Mouse (Mus musculus): Measurements from ENCODE around the gene Tinagl1.

Tinagl1 gene

DNA sequence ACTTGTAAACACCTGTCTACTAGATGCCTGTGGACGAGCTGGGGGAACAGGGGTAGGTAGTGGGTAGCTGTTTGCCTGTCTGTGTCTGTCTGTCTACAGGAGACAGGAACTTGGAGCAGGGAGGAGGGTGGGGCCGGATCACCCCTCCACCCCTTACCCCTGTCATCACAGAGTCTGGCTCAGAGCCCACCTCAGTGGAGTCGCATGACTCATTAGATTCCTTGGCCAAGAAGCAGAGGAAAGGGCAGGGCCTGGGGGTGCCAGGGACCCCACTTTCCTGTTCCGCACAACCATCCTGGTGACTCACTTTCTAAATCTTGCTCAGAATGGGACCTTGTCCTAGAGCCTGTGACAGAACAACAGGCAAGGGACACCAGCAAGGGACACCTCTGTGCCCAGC lies 2.2 kb upstream of the Tinagl1 start:
- DNase-seq: no peak

DNA sequence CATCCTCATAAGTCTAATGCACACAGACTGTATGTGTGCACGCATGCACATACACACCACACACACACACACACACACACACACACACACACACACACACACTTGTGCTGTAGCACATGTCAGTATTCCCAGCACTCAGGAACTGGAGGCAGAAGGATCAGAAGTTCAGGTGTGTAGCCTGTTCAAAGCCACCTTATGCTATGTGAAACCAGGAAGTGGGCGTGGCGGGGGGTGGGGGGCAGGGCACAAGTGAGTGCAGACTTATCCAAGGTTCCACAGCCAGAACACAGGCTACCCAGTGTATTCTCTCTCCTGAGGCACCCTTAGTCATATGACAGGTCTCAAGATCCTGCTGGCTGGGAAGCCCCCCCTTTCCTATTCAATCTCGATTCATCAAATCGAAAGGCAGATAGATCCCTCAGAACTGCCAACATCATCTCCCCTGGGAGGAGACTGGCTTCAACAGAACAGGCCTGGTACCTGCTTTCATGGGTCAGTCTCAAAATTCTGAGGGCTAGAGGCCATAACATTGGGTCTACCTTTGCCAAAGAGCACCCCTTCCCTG lies 1.3 kb upstream of the Tinagl1 start:
- no peak for DNase-seq

DNA sequence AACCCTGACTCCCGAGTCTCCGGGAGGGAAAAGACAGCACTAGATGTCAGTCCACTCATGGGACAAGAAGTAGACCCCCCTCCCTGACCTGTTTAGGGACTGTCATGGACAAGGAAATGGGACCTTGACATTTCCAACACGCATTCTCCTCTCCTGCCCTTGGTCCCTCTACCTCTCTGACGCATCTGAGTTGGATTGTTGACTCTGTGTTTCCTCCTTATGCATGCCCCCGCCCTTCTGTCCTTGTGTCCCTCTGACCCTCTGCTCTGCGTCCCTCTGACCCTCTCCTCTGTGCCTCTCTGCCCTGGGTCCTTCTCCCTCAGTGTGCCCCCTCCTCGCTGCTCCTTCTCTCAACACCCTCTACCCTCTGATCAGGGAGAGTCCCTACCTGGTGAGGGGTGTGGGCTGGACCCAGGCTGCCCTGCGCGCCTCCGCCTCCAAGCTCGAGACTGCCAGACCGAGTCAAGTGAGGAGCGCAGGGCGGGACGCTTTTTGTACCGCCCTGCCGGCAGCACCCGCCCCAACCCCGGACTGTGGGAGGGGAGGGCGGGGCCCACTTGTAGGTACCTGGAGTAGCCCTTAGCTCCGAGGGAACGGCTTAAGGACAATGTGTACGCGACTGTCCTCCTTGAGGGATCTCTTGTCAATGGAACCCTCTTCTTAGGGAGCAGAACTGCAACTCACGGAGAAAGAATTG lies 439 bp downstream of the Tinagl1 start:
- DNase-seq: peak; percentile 28 to 51

DNA sequence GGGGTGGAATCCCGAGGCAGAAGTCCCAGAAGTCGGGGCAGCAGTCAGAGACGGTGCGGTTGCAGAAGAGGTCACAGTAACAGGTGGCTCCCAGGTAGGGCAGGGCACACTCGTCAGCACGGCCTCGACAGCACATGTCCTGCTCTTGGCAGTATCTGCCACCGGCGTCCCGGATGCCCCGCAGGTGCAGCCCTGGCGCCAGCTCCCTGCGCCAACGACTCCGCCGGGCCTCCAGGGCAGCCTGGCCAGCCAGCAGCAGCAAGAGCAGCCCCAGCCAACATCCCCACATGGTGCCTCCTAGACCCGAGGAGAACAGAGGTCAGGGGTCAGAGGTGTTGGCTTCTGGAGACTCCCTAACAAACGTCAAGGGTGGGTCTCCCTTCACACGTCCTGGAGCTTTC lies 1.0 kb downstream of the Tinagl1 start:
- peak; percentile 59 to 72 for DNase-seq

DNA sequence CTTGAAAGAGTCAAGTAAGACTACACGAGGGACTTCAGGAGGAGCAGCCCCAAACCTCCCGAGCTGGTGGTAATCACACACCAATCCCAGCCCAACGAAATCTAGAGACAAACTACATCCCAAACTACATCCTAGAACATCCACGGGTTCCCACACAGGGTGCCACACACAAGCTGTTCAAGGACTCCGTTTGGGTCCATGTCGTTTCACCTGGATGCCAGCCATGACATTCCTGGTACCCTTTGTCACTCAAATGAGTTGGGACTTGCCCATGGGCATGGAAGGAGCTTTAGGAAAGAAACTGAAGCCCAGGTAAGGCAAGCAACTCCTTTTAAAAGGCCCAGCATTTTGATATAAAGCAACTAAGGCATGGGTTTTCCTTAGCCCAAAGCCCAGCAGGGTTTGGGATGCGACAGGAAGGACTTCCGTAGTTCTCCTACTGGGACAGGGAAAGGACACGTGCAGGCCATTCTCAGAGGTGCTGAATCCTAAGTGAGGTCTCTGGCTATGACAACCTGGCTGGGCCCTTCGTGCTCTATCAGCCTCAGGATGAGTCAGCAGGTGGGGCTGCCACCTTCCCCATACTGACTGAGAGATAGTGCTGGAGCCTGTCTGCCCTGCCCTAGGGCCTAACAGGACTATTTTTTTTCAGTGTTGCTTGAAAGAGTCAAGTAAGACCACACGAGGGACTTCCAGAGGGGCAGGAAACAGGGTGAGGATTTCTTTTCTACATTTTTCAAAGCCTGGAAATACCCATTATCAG lies 1.7 kb downstream of the Tinagl1 start:
- no peak for DNase-seq

DNA sequence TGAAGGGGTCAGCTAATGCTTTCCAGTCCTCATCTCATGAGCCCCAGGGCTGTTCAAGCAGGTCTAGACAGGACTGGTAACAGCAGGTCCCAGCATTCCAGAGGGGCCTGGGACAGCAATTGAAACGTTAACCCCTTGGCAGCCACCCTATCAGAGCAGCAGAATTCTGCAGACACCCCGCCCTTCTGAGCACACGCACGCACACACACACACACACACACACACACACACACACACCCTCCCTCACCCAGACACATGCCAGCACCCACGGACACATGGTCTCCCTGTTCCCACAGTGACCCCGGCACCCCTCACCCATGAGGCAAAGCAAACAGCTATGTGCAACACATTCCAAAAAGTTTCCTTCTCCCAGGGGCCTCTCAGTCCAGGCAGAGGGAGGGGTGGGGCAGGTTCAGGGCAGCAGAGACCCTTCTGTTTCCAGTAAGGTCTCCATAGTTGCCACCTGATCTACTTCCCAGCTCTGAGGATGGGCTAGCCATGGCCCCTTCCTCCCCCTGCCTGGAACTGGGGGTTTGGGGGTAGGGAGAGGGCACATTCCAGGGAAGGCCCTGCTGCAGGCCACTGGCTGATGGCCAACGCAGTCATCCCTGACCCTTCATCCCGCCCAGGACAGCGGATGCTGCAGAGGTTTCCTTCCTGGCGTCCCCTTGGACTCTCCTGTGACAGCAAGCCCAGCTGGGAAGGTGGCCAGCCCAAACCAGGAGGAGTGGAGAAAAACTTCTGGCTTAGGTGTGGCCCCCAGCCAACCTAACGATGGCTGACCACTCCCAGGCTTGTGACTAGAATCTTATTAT lies 2.8 kb downstream of the Tinagl1 start:
- DNase-seq: peak in 1 of 2 experiments; percentile 18

DNA sequence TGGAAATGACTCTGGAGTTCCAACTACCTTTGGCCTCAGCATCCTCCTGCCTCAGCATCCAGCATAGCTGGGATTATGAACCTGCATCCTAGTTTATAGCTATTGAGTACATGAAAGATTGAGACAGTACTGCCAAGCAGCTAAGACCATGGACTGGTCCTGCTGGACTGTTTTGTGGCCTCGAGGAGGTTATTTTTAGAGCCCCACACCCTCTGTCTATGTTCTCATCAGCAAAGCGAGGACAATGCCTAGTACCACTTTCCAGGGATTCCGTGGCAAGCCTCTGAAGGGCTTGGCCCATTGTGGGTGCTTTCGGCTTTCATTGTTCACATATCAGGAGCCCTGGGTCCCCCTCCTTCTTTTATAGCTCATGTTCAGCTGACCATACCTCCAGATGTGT lies 4.6 kb downstream of the Tinagl1 start:
- DNase-seq: no peak

DNA sequence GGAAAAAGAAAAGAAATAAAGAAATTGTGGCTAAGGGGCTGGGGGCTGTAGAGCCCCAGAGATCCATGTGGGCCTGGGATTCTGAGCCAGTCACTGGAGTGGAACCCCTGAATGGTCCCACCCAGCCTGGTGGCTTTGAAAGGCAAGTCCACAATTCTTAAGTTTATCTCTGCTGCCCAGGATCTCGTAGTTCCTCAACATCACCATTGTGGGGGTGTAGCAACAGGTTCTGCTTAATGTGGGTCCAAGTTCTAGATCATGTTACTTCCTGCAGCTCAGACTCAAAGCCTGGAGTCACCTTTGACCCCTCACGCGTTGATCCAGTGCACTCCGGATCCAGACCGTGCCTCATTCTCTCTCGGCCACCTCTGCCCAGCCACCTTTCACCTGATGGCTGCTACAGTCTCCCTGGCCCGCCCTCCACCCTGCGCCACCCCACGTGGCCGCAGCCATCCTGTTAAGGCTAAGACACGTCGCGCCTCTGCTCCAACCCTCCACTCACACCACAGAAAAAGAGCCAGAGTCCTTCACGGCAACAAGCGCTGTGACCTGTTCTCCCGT lies 5.4 kb downstream of the Tinagl1 start:
- DNase-seq: no peak

DNA sequence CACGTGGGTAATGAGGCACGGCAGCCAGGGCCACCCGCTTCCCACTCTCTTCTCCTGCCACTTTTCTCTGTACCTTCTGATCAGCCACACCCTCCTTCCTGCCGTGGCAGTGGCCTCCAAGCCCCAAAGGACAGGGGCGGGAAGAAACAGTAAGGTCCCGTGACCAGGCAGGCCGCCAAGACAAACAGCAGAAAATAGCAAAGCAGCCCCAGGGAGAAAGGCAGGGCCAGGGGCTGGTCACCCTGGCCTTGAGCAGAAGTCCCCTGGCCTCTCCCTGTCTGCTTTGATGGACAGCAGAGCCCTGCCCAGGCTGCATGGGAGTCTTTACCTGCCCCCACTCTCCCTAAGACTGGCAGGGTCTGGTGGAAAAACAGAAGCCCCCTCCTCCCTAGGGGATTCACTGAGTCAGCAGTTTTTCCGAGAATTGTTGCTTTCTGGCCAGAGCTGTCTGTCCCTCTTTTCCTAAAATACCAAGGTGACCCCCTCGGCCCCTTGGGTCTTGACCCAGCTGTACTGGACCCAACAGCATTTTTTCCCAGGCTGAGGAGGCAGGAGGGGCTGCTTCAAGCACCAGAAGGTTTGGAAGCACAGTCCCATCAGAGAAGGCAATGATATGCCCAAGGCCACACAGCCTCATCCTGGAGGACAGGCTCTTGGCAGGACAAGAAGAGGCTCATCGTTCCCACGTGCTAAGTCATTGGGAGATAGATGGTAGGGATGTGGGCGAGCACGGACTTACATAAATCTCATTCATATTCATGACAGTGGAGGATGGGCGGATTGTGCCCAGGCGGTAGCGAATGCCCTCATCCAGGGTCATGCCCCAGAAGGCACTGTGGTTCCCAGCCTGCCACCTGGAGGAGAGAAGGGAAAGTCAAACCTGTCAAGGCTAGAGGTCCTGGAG lies 6.4 kb downstream of the Tinagl1 start:
- peak in 1 of 2 experiments; percentile 39 for DNase-seq

DNA sequence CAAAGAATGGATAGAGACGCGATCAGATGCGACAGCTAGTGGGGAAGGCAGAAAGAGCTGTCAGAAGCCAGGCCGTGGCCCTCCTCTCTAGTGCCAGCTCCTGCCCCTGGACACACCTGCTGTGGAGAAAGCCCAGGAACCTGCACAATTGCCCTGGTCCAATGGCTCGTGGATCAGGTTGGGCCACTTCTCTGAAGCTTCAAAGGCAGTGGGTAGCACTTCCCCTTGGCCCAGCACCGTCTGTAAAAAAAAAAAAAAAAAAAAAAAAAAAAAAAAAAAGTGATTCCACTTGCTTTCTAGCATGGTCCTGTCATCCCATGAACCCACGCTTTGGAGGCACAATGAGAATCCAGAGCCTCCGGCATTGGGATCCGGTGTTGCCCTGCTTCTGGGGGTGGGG lies 7.1 kb downstream of the Tinagl1 start:
- DNase-seq: no peak

DNA sequence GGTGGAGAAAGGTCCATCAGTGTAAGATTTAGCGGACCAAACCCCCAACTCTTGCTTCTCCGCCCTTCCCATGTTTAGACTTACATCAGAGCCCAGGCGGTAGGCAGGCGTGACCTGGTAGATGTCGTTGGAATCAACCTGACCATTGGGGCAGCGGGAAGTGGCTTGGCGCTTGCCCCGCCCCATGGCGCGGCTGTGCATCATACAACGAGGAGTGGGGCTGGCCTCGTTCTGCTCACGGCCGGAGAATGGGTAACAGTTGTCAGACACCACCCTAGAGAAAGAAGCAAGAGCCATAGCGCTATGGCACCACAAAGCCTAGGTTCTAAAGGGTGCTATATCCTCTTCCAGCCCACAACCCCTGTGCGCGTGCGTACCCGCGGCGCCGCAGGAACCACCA lies 7.6 kb downstream of the Tinagl1 start:
- no peak for DNase-seq

DNA sequence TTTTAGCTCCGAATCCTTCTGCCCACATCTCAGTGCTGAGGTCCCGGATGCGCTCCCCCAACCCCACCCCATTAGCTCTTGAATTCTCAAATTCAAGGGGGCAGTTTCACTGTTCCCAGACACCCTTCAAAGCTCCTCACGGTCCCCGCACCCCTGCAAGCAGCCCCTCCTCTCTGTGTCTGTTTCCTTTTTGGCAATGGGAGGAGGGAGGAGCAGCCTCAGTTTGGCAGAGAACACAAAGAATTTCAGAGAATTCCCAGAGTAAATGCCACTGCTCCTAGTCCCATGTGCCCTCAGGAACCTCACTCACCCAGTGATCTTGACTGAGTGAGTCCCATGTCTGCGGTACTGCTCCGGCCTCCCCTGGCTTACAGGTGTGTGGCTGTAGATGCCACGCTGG lies 8.3 kb downstream of the Tinagl1 start:
- DNase-seq: no peak

DNA sequence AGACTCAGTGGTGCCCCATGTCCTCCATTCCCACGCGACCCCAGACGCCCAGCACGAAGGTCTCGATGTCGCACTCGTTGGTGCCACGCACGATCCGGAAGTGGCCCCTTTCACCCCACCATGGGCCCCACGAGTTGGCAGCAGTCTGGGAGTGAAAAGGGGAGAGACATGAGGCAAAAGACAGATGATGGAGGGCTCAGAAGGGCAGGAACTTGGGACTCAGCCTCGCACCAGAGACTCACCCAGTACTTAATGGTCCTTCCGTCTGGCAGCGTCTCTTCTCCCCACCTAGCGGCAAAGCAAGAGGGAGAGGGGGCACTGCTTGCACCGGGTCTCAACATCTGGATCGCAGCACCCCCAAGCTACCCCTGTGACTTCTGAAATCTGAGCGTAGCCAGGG lies 8.9 kb downstream of the Tinagl1 start:
- DNase-seq: no peak

DNA sequence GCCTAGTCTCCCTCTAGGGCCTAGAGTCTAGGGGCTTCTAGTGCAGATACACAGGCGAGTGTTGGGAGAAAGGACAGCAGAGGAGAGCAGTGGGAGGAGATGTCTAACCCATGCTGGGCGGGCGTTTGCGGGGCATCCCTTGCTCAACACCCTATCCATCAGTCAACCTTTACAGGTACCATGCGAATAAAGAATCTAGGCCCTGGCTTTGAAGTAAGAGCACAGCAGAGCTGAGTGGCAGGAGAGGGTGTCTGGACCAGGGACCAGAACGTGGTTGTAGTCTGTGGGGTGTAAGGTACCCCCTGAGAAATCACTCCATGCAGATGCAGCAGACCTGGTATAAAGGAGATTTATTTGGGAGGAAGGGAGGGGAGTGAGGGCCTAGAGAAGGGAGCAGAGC lies 10.8 kb downstream of the Tinagl1 start:
- DNase-seq: no peak

DNA sequence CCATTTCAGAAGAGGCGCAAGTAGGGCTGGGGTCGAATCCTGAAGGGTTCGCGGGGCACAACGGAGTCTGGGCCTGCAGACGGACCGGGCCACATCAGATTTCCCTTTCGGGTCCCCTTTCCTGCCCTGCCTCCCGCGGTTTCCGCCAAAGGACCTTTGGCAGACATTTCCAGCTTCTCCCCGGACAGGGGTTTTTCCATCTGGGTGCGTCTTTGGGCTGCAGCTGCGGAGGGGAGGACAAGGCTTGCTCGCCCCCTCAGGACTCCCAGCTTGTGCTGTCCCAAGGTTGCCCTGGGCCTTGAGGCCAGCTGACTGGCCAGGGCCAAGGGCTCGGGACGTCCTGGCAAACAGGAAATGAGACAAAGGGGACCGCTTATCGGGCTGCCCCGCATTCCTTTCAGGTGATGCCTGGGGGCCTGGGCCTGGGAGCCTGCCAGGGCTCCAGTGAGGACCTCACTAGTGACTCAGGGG lies 11.5 kb downstream of the Tinagl1 start:
- no peak for DNase-seq

DNA sequence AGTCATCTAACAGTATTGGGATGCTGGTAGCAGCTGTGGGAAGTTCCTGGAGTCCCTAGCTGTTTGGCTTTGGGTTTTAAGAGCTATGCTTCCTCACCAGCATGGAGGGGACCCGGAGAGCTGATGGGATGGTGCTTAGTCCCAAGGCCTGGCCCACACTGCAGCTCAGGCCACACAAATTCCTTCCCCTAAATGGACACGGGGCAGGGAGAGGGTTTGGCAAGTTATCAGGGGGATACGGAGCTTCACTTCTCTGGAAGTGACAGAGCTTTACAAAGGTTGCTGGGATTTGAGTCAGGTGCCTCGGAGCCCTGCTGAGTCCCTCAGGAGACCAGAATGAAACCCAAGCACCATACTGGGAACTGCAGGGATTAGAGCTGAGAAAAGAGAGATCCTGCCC lies 13.6 kb downstream of the Tinagl1 start:
- no peak for DNase-seq

DNA sequence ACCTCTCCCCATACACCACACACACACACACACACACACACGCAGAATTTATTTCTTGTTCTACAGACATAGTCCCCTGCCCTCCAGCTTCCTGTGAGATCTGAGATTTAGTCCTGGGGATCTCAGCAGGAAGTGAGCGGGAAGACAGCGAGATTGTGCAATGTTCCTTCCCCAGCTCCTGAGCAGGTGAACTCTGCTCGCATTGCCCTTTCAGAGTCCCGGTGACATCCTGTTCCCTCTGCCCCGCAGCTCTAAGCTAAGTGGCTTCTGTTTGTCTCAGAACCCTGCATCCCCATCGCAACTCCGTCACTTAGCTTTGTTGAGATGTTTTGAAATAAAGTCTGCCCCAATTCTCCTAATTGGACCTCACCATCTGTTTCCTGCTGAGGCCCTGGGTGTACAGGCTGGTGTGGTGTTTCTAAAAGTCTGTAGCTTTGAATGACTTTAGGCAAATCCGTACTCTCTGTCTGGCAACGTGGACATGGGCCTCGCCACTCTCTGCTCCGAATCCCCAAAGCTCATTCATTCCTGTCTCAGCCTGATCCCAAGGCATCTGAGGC lies 18.0 kb downstream of the Tinagl1 start:
- no peak for DNase-seq

DNA sequence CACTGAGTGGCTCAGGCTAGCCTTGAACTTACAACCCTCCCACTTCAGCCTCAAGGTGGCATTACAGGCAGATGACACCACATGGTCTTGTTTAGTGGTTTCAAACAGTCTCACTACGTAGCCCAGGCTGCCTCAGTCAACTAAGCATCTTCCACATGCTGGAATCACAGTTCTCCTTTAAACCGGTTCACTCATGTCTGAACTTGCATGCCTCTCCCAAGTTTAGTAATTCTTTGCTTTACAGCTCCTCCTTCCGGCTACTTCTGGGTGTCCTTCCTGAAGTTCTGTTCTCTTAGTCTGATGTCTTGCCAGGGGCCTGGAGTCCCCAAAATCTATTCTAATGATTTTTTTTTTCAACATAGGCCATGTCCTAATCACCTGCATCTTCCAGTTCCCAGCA lies 20.7 kb downstream of the Tinagl1 start:
- no peak for DNase-seq

DNA sequence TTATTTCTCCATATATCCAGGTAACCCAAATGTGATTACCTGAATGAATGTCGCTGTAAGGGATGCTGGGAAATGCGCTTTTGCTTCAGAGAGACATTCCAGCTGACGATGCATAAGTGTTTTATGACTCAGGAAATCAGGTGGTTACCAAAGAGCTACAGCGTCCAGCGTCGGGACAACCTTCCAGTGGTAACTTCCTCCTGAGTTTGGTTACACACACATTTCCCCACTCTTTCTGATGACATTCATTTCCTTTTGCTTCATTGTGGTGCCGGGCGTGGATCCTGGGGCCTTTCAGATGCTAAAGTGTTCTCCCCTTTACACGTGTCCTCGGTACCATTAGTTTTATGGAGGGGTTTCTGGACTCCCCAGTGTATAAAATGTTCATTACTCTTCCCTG lies 26.5 kb downstream of the Tinagl1 start:
- DNase-seq: no peak

DNA sequence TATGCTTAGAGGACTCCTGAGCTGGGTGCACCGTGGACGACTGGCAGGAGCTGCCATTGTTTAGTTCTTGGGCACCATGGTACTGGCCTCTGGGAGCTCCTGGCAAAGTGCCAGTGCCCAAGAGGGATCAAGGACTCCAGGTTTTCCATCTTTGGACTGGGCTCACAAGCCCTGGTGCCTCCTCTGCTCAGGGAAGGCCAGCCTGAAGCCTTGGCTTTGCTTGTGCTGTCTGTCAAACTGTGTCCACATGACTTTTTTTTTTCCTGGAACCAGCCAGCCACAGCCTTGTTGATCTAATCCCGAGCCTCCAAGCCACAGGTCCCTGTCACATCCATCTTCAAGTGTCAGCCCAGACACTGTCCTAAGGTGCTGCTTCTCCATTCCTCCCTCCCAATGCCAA lies 33.1 kb downstream of the Tinagl1 start:
- DNase-seq: no peak

DNA sequence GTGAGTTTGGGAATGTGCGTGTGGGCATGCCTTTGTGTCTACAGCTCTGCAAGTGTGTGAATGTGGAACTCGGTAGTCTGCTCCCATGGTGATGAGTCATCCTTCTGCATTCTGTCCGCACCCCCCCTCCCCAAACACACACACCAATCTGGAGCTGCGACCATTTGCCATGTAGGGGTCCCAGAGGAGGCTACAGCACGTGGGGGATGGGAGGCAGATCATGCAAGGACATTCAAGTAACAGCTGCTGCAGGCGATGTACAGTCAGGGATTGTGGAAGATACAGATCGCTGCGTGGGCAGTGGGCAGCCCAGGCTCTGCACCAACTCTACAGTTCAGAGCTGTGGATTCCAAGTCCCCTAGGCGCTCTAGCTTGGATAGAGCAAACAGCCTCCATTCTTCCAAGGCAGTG lies 33.9 kb downstream of the Tinagl1 start:
- no peak for DNase-seq

DNA sequence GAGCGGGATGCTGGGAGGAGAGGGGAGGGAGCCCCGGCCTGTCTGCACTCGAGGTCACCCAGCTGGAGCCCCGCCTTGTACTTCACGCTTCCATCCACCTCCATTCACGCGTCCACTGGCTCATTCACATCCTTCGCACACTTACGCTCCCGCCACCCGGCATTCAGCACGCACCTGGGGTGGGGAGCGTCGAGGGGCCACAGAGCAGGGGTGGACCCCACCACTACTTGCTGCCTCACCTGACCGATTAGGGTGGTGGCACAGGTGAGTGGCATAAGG lies 35.8 kb downstream of the Tinagl1 start, which contains the start of gene Hcrtr1:
Gene Hcrtr1, minus strand, starts transcription at position 146 of the 279 bp plus-strand sequence.
- no peak for DNase-seq
